Mouse (Mus musculus) erythroblast, embryonic 14.5 days (primary cell): ENCODE results near the gene Angpt4.

Source experiments
- GATA1 ChIP-seq: IDR thresholded peaks from 2 replicates; pipeline ENCODE4 v1.6.1; 2012; ENCODE audit warnings: low read length, inconsistent platforms, mixed read lengths
- TAL1 ChIP-seq: IDR thresholded peaks from 3 replicates; pipeline ENCODE4 v1.6.1; 2012; ENCODE audit warnings: low read length, inconsistent platforms, mixed read lengths

DNA sequence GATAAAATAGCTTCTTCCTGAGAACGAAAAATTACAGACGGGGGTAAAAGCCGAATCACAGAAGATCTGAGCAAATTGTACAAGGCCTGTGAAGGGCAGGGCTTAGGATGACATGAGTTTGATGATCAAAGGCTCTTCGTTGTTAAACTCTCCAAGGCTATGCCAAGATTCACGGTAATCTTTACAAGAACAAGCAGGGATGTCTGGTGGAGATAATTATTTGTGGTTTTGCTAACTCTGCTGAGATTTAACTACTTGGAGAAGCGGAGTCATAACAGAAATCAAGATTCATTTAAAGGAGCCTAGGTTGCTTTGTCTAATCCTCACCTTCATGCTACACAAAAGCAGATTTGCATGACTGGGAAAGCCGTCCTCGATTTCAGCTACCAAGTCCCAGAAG lies 75.9 kb downstream of the Angpt4 start:
- no peak for TF ChIP-seq GATA1
- TF ChIP-seq TAL1 = no peak
